In genomic region chr5:91564054-91564453, GRCm38 (mm10) we compare ENCODE assay signal across 10 mouse cellular contexts. TPM values are rescaled to one million over a fixed set of nuclear protein-coding genes. Genes with fewer than 3 reads are reported as not detected.
DNase-seq lines count a peak whose midpoint lies in the region; ATAC-seq and TF ChIP-seq lines count a peak whose summit lies in the region.
"Had no signal": no experiment of that assay in that cellular context is flagged by ENCODE, and none has a peak within 500 bp of the region (broad histone marks: within the 10 kb centered on the region; RNA-seq: fewer than 3 reads in every experiment).

No protein-coding gene starts in this region.

- H3K36me3 ChIP-seq in heart, embryonic 11.5 days (ENCODE audit: control insufficient read depth, insufficient read depth, low read length) = no peaks in the 10 kb centered on the region

- H3K4me1 ChIP-seq in heart, embryonic 11.5 days (ENCODE audit: control insufficient read depth, insufficient read depth, low read length) = peaks cover 9% of the 10 kb centered on the region; the same call in 1 of the 2 replicates
- H3K4me1 ChIP-seq in lung, adult 2 months (ENCODE audit: control insufficient read depth, insufficient read depth, low read length) = no peaks in the 10 kb centered on the region

- no peaks in the 10 kb centered on the region for H3K27me3 ChIP-seq in heart, embryonic 11.5 days (ENCODE audit: control insufficient read depth, insufficient read depth, low read length)
- H3K27me3 ChIP-seq: megakaryocyte, embryonic 14.5 days had no signal

- no peak for TF ChIP-seq POLR2A in lung, adult 2 months (IDR thresholded peaks at IDR 0.05; ENCODE audit: borderline replicate concordance, extremely low read depth, low read depth, low read length)

- H3K9ac ChIP-seq in heart, embryonic 11.5 days (ENCODE audit: low read depth, low read length) = no peak overlapping the region

- H3K4me3 ChIP-seq in heart, embryonic 11.5 days (ENCODE audit: low read depth, low read length) = no peak overlapping the region
- H3K4me3 ChIP-seq in lung, adult 2 months (replicated peaks; ENCODE audit: extremely low read depth, low read depth, low read length) = no peak overlapping the region
- H3K4me3 ChIP-seq: megakaryocyte, embryonic 14.5 days had no signal

- peak; percentile 88 for DNase-seq in heart, adult 11 months
- peak; percentile 8 for DNase-seq in lung, postnatal 10 days
- no peak for DNase-seq in lung, adult 2 months
- DNase-seq in heart, adult 9 months (ENCODE audit: low spot score in 2 of 2) = peak; percentile 31 to 47
- DNase-seq in lung, postnatal 14 days = peak; percentile 4
- DNase-seq in cerebellum, adult 8-10 months = no peak
- no peak for DNase-seq in gastrocnemius, postnatal 4 days (ENCODE audit: low spot score in 2 of 2)
- DNase-seq: gastrocnemius, postnatal 25 days had no signal

- H3K4me2 ChIP-seq in heart, embryonic 11.5 days = no peak overlapping the region

- TF ChIP-seq CTCF in lung, adult 2 months (IDR thresholded peaks at IDR 0.05; ENCODE audit: insufficient read depth, low read length) = no peak

- no peaks in the 10 kb centered on the region; the same call in 1 of the 2 replicates for H3K9me3 ChIP-seq in heart, embryonic 11.5 days (replicated peaks; ENCODE audit: control insufficient read depth, low read length)

- H3K27ac ChIP-seq in heart, embryonic 11.5 days (ENCODE audit: low read depth, low read length) = no peak overlapping the region

- ATAC-seq in heart, embryonic 11.5 days (replicated peaks; ENCODE audit: insufficient number of reproducible peaks, low FRiP score, low TSS enrichment) = no peak

- 58% methylated on average over 3 of the region's 3 CpGs for WGBS in heart, embryonic 11.5 days (ENCODE audit: insufficient replicate concordance)
- WGBS in lung, adult 2 months = 60% methylated on average over 3 of the region's 3 CpGs

RNA-seq across cellular contexts. Expression of gene Parm1, which starts 46.6 kb away (rescaled TPM):
- 27.0 and 33.9 TPM in 2 replicates for polyA plus RNA-seq in heart, embryonic 11.5 days (2014; fragmentation: Nextera tagmentation; extraction: Ambion mirVana)
- polyA plus RNA-seq in lung, adult 2 months (2012; rRNA removed) = 4.1 and 6.5 TPM in 2 replicates
- total RNA-seq in gastrocnemius, postnatal 4 days (2021) = 10 to 100 TPM; 24.0 to 24.2 TPM

Comparison
In these comparisons a context has a peak if more than half of its experiments do, and no peak if none do; other contexts are left out.
1. DNase-seq: peak in heart, adult 11 months (single experiment), lung, postnatal 10 days (single experiment), heart, adult 9 months (2 of 2) and lung, postnatal 14 days (single experiment); none in lung, adult 2 months (single experiment), cerebellum, adult 8-10 months (single experiment) and gastrocnemius, postnatal 4 days (0 of 2).